24 mouse cellular contexts compared by ENCODE assay signal in genomic region chr1:77464108-77464507, GRCm38 (mm10). TPM values are rescaled to one million over a fixed set of nuclear protein-coding genes. Genes with fewer than 3 reads are reported as not detected.
DNase-seq lines count a peak whose midpoint lies in the region; ATAC-seq lines count a peak whose summit lies in the region.
"Had no signal": no experiment of that assay in that cellular context is flagged by ENCODE, and none has a peak within 500 bp of the region (broad histone marks: within the 10 kb centered on the region; RNA-seq: fewer than 3 reads in every experiment).

No protein-coding gene starts in this region.

- H3K4me3 ChIP-seq in forebrain, embryonic 13.5 days, result no peak overlapping the region
- H3K4me3 ChIP-seq: embryonic facial prominence, embryonic 13.5 days; embryonic facial prominence, embryonic 15.5 days; erythroblast, embryonic 14.5 days; forebrain, embryonic 10.5 days; forebrain, embryonic 12.5 days; forebrain, embryonic 15.5 days had no signal

- no peaks in the 10 kb centered on the region for H3K27me3 ChIP-seq in forebrain, embryonic 13.5 days
- H3K27me3 ChIP-seq: CH12.LX; embryonic facial prominence, embryonic 13.5 days; embryonic facial prominence, embryonic 15.5 days; forebrain, embryonic 12.5 days; forebrain, embryonic 15.5 days had no signal

- no peaks in the 10 kb centered on the region for H3K9me3 ChIP-seq in forebrain, embryonic 13.5 days (replicated peaks)
- H3K9me3 ChIP-seq: embryonic facial prominence, embryonic 13.5 days; embryonic facial prominence, embryonic 15.5 days; forebrain, embryonic 10.5 days; forebrain, embryonic 12.5 days; forebrain, embryonic 15.5 days had no signal

- WGBS in forebrain, embryonic 13.5 days, result 73% methylated on average over 1 of the region's 1 CpGs

- no peak overlapping the region for H3K27ac ChIP-seq in forebrain, embryonic 13.5 days
- H3K27ac ChIP-seq: embryonic facial prominence, embryonic 13.5 days; embryonic facial prominence, embryonic 15.5 days; forebrain, embryonic 10.5 days; forebrain, embryonic 12.5 days; forebrain, embryonic 15.5 days had no signal

- H3K36me3 ChIP-seq in forebrain, embryonic 13.5 days (ENCODE audit: poor library complexity, severe bottlenecking), result no peaks in the 10 kb centered on the region
- H3K36me3 ChIP-seq: embryonic facial prominence, embryonic 15.5 days; forebrain, embryonic 12.5 days; forebrain, embryonic 15.5 days; G1E had no signal

- peaks cover 46% of the 10 kb centered on the region for H3K4me1 ChIP-seq in forebrain, embryonic 13.5 days

- no peak overlapping the region for H3K4me2 ChIP-seq in forebrain, embryonic 13.5 days
- H3K4me2 ChIP-seq: embryonic facial prominence, embryonic 13.5 days; embryonic facial prominence, embryonic 15.5 days; forebrain, embryonic 12.5 days; forebrain, embryonic 15.5 days had no signal

- no peak overlapping the region for H3K9ac ChIP-seq in forebrain, embryonic 13.5 days
- H3K9ac ChIP-seq: embryonic facial prominence, embryonic 13.5 days; embryonic facial prominence, embryonic 15.5 days; forebrain, embryonic 12.5 days; forebrain, embryonic 15.5 days; forebrain, postnatal 0 days had no signal

- peak; percentile 22 for DNase-seq in NIH3T3 (ENCODE audit: low read depth)
- DNase-seq in layer of hippocampus, adult 9-10 months (ENCODE audit: low spot score), result no peak
- DNase-seq in adrenal gland, postnatal 10 days, result no peak
- DNase-seq: adrenal gland, adult 2 months; adrenal gland, postnatal 25 days; cerebellum, adult 11 months; cerebellum, adult 18-20 months; cerebellum, adult 8-10 months; cerebellum, adult 9-11 months; cerebellum, postnatal 14 days; cerebellum, postnatal 36 days; embryo, embryonic 11 days; forebrain, postnatal 0 days had no signal

- ATAC-seq in megakaryocyte, adult 5-6 weeks (ENCODE audit: poor library complexity, severe bottlenecking), result peak; percentile 58
- no peak for ATAC-seq in forebrain, embryonic 13.5 days
- ATAC-seq: CD4-positive, CD25-positive, alpha-beta regulatory T cell, adult 4 months; forebrain, embryonic 15.5 days; forebrain, postnatal 0 days had no signal

RNA-seq across cellular contexts. Expression of gene Epha4, which starts 50.8 kb away (rescaled TPM):
- 0.52 and 0.58 TPM in 2 replicates for total RNA-seq in megakaryocyte, adult 5-6 weeks (2015)
- total RNA-seq in megakaryocyte, adult 5-6 weeks (2017), result 0.41 and 0.55 TPM in 2 replicates
- 80.7 and 83.6 TPM in 2 replicates for polyA plus RNA-seq in forebrain, embryonic 13.5 days (2015; fragmentation: Nextera tagmentation; extraction: Ambion mirVana)
- total RNA-seq in adrenal gland, postnatal 10 days (2021), result 1 to 10 TPM; 4.2 TPM
- polyA plus RNA-seq: erythroblast, embryonic 14.5 days; G1E had no signal
